Mouse (Mus musculus) stomach, adult 2 months (tissue): ENCODE results near the gene H2-DMb1. TPM values are rescaled to one million over a fixed set of nuclear protein-coding genes. Genes with fewer than 3 reads are reported as not detected.

ENCODE experiments used
- polyA plus RNA-seq: library from polyadenylated mRNA; depleted of rRNA; stranded (reverse); fragments of >200 nt; gene quantifications from 2 replicates; pipeline ENCODE4 v1.2.3, GENCODE M21; 2012; rRNA removed

H2-DMb1 gene
- 15.8 and 34.6 TPM in 2 replicates for polyA plus RNA-seq

GRCm38 (mm10) chr17:34152923-34153322 lies at the start of gene H2-DMb1:
H2-DMb1 (plus strand) TSS chr17:34153072.

GRCm38 (mm10) chr17:34119249-34120179 lies 33.4 kb upstream of the H2-DMb1 start, which contains the start of gene H2-DMa:
H2-DMa (plus strand) TSS chr17:34119541.

GRCm38 (mm10) chr17:34122188-34122984 lies 30.5 kb upstream of the H2-DMb1 start, which contains the start of gene Brd2:
Brd2 (minus strand) TSS chr17:34122634.

DNA sequence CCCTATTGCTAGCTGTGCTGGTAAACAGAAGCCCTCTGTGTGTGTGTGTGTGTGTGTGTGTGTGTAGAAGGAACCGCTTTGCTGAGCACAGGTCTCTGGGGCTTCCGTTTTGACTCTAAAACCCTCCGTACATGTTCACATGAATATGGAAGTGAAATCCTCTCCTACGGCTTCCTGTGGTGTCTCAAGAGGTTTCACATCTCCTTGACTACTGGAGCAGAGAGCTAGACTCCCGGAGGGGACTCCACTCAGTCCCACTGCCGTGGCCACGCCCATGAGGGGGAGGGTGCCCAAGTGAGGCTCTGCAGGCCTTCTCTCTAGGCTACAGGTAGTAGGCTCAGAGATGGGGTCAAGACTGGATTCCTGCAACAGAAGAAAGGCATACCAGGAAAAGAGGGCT lies 9.8 kb upstream of the H2-DMb1 start, which contains the start of gene H2-DMb2:
Gene H2-DMb2 (plus strand): TSS at position 275 of the 400 bp plus-strand sequence.

GRCm38 (mm10) chr17:34187261-34187916 lies 34.5 kb downstream of the H2-DMb1 start, which contains the start of the genes Tap1 and Psmb9:
Tap1 (plus strand) TSS chr17:34187553.
Psmb9 (minus strand) TSS chr17:34187764.

DNA sequence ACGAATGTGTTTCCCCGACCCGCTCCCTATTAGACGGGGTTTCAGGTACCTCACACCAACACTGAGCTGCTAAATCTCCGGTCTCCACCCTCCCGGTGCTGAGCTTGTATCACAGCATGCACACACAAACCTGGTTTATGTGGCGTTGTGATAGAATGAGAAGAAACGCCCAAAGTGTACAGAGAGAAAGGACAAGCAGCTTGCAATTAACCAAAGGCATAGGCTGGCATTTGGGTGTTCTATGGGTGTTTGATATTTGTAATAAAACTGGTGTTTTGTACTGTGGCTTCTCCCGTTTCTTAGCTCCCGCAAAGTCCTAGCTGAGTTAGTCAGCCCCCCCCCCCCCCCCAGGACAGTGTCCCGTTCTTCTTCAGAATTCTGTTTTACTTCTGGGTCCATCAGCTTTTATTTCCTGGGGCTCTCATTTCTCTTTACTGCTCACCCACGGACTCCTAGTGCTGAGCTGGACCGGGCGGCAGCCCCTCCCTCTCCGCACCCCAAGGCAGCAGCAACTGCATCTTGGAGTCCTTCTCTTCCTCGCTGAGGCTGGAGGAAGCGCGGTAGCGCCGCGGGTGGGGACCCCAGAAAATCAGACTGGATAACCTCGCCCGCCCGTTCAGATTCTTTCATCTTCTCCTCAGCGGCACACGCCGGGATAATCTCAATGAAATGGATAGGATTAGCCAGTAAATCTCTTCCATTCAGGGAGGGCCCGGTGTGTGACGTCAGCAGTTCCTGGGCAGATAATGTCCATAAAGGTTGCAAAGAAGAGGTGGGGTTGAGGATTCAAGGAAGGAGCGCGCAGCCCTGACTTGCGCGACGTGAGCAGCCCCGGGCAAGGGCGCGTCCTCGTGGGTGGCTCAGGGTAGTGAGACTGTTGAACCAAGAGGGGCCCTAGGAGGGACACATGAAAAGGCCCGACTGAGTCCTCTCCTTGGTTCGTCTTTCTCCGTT lies 44.3 kb downstream of the H2-DMb1 start, which contains the start of gene Psmb8:
Gene Psmb8 (plus strand): TSS at position 781 of the 954 bp plus-strand sequence.

GRCm38 (mm10) chr17:34203444-34203843 lies 50.6 kb downstream of the H2-DMb1 start, which contains the start of gene Tap2:
Tap2 (plus strand) TSS chr17:34203527.

Other genes with a start within 250 kb of the H2-DMb1 start
- gene Platr17, start 247.9 kb upstream of the H2-DMb1 start, polyA plus RNA-seq = 0.18 and 0.26 TPM in 2 replicates
- gene Daxx, start 243.7 kb upstream of the H2-DMb1 start, polyA plus RNA-seq = 25.6 and 26.2 TPM in 2 replicates
- 92.0 and 99.2 TPM in 2 replicates for gene Tapbp, start 237.2 kb upstream of the H2-DMb1 start, polyA plus RNA-seq
- gene Zbtb22, start 237.2 kb upstream of the H2-DMb1 start, polyA plus RNA-seq = 45.0 and 64.9 TPM in 2 replicates
- 89.5 and 105 TPM in 2 replicates for gene Rgl2, start 223.5 kb upstream of the H2-DMb1 start, polyA plus RNA-seq
- gene Pfdn6, start 212.7 kb upstream of the H2-DMb1 start, polyA plus RNA-seq = 5.2 and 6.8 TPM in 2 replicates
- 8.8 and 11.1 TPM in 2 replicates for gene Wdr46, start 212.4 kb upstream of the H2-DMb1 start, polyA plus RNA-seq
- 16.9 and 20.2 TPM in 2 replicates for gene B3galt4, start 201.6 kb upstream of the H2-DMb1 start, polyA plus RNA-seq
- 30.6 and 32.9 TPM in 2 replicates for gene Vps52, start 197.3 kb upstream of the H2-DMb1 start, polyA plus RNA-seq
- 111 and 142 TPM in 2 replicates for gene Rps18, start 197.1 kb upstream of the H2-DMb1 start, polyA plus RNA-seq
- 1,329 and 1,533 TPM in 2 replicates for gene H2-K1, start 152.7 kb upstream of the H2-DMb1 start, polyA plus RNA-seq
- 16.2 and 20.2 TPM in 2 replicates for gene Ring1, start 128.4 kb upstream of the H2-DMb1 start, polyA plus RNA-seq
- gene H2-Ke6, start 125.0 kb upstream of the H2-DMb1 start, polyA plus RNA-seq = 42.2 and 91.2 TPM in 2 replicates
- gene Slc39a7, start 121.4 kb upstream of the H2-DMb1 start, polyA plus RNA-seq = 101 and 145 TPM in 2 replicates
- gene Rxrb, start 121.3 kb upstream of the H2-DMb1 start, polyA plus RNA-seq = 41.3 and 55.6 TPM in 2 replicates
- 1.1 and 2.3 TPM in 2 replicates for gene Col11a2, start 113.6 kb upstream of the H2-DMb1 start, polyA plus RNA-seq
- gene H2-Oa, start 60.7 kb upstream of the H2-DMb1 start, polyA plus RNA-seq = 0.70 and 4.2 TPM in 2 replicates
- gene H2-DMa, start 33.5 kb upstream of the H2-DMb1 start, polyA plus RNA-seq = 11.1 and 18.4 TPM in 2 replicates
- 49.0 and 51.3 TPM in 2 replicates for gene Brd2, start 30.4 kb upstream of the H2-DMb1 start, polyA plus RNA-seq
- 1.7 and 3.5 TPM in 2 replicates for gene H2-DMb2, start 9.8 kb upstream of the H2-DMb1 start, polyA plus RNA-seq
- 9.8 and 12.1 TPM in 2 replicates for gene Tap1, start 34.5 kb downstream of the H2-DMb1 start, polyA plus RNA-seq
- 13.9 and 19.6 TPM in 2 replicates for gene Psmb9, start 34.7 kb downstream of the H2-DMb1 start, polyA plus RNA-seq
- 12.2 and 14.1 TPM in 2 replicates for gene Psmb8, start 44.6 kb downstream of the H2-DMb1 start, polyA plus RNA-seq
- gene Tap2, start 50.5 kb downstream of the H2-DMb1 start, polyA plus RNA-seq = 13.4 and 13.7 TPM in 2 replicates
- gene H2-Ob, start 85.8 kb downstream of the H2-DMb1 start, polyA plus RNA-seq = 0.40 and 0.88 TPM in 2 replicates
- gene H2-Ab1, start 104.6 kb downstream of the H2-DMb1 start, polyA plus RNA-seq = 153 and 391 TPM in 2 replicates
- 56.6 and 93.6 TPM in 2 replicates for gene H2-Aa, start 134.8 kb downstream of the H2-DMb1 start, polyA plus RNA-seq
- 28.3 and 43.9 TPM in 2 replicates for gene H2-Eb1, start 152.8 kb downstream of the H2-DMb1 start, polyA plus RNA-seq
- gene H2-Eb2, start 172.6 kb downstream of the H2-DMb1 start, polyA plus RNA-seq = not detected in 2 replicates
- 0.03 and 0.19 TPM in 2 replicates for gene Btnl2, start 201.8 kb downstream of the H2-DMb1 start, polyA plus RNA-seq
- 0.12 TPM in 1 of 2 replicates, not detected in the other for gene Btnl1, start 224.1 kb downstream of the H2-DMb1 start, polyA plus RNA-seq
- gene BC051142, start 245.7 kb downstream of the H2-DMb1 start, polyA plus RNA-seq = 0.17 TPM in 1 of 2 replicates, not detected in the other